Mouse (Mus musculus) lung, adult 2 months (tissue): ENCODE results near the gene Klhl29.

ENCODE experiments used
- CTCF ChIP-seq: fragments of 200-500 bp; IDR thresholded peaks from 2 replicates; pipeline ENCODE4 v1.5.1; 2011; ENCODE audit warnings: mild to moderate bottlenecking, low read length, control low read depth; ENCODE audit not compliant: insufficient read depth
- POLR2A ChIP-seq: fragments of 200-500 bp; IDR thresholded peaks from 2 replicates; pipeline ENCODE4 v1.6.1; 2011; ENCODE audit warnings: low read depth, mild to moderate bottlenecking, control low read depth, low read length, borderline replicate concordance; ENCODE audit errors: extremely low read depth

DNA sequence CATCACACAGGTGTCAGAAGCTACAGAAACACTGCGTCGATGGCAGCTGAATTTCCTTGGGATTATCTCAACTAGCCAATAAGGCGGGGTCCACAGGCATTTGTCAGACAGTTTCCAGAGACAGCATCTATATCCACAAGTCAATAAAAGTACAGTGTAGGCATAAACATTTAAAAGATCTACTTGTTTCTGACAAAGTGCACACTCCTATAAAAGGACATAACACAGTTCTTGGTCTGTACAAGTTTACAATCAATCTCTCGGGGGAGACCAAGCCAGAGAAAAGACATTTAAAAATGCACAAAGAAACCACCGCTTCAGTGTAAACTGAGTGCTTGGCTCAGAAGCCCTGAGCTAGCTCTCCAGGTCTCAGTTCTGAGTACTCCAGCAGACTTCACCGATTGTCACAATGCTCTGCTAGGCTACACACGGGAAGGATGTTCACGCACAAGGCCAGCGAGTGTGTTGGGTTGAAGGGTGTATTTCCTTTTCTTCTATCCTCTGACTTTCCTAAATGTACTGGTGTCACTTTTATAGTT lies 59.4 kb downstream of the Klhl29 start:
- TF ChIP-seq CTCF = no peak
- no peak for TF ChIP-seq POLR2A
